In the genomic region with DNA sequence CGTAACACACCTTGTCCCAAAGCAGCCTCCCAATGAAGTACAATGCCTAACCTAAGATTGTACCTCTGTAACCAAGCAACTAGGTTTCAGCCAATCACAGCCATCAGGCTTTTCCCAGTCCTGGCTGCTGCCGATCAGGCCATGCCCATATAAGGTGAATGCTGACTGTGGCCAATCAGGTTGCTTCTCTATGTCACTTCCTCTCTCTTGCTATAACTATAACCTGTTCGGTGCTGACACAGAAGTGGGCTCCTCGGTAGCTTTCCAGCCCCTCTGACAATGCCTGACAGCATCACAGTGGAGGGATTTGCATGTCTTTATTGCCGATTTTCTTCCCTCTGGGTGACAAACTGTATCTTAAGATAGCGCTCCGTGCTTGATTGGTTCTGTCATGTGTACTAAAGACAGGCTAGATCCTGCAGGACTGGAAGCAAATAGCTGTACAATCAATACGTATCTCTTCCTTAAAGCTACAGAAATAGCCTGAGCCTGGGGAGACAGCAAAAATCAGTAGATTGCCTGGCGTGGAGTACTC, we compare ENCODE assay signal across 8 mouse cellular contexts.
DNase-seq lines count a peak whose midpoint lies in the region; ATAC-seq lines count a peak whose summit lies in the region.

No protein-coding gene starts in this region.

- WGBS in hindbrain, embryonic 14.5 days, result 38% methylated on average over 9 of the region's 9 CpGs
- WGBS in midbrain, embryonic 13.5 days, result 27% methylated on average over 9 of the region's 9 CpGs

- peaks cover 12% of the 10 kb centered on the region for H3K4me1 ChIP-seq in hindbrain, embryonic 14.5 days (replicated peaks; ENCODE audit: control insufficient read depth, insufficient read depth, low read length)
- H3K4me1 ChIP-seq in midbrain, embryonic 13.5 days (replicated peaks), result peaks cover 19% of the 10 kb centered on the region

- H3K27ac ChIP-seq in hindbrain, embryonic 14.5 days, result peak overlapping the region; percentile 99
- peak overlapping the region; percentile 95 for H3K27ac ChIP-seq in midbrain, embryonic 13.5 days

- H3K9ac ChIP-seq in hindbrain, embryonic 14.5 days, result peak overlapping the region; percentile 67
- H3K9ac ChIP-seq in midbrain, embryonic 13.5 days (replicated peaks), result peak overlapping the region; percentile 47; the same call in 1 of the 2 replicates

- peak; percentile 99 for ATAC-seq in hindbrain, embryonic 14.5 days (ENCODE audit: low FRiP score)
- ATAC-seq in midbrain, embryonic 13.5 days, result peak; percentile 99

- no peaks in the 10 kb centered on the region for H3K36me3 ChIP-seq in hindbrain, embryonic 14.5 days (replicated peaks; ENCODE audit: control insufficient read depth, insufficient read depth)
- no peaks in the 10 kb centered on the region for H3K36me3 ChIP-seq in midbrain, embryonic 13.5 days

- DNase-seq in 416B (ENCODE audit: low read depth), result peak; percentile 3
- peak; percentile 71 to 79 for DNase-seq in cerebellum, adult 18-20 months
- peak; percentile 90 to 91 for DNase-seq in frontal cortex, adult 2 months (ENCODE audit: extremely low spot score in 1 of 2, low spot score in 1 of 2)
- DNase-seq in hindbrain, embryonic 14.5 days (ENCODE audit: low spot score), result peak; percentile 81
- peak; percentile 76 to 78 for DNase-seq in layer of hippocampus, postnatal 36 days
- peak; percentile 39 for DNase-seq in urinary bladder, adult 2 months (ENCODE audit: low spot score)
- DNase-seq in T-cell, adult 2 months (ENCODE audit: low spot score), result no peak

- no peaks in the 10 kb centered on the region for H3K9me3 ChIP-seq in hindbrain, embryonic 14.5 days (ENCODE audit: control insufficient read depth, low read length)
- no peaks in the 10 kb centered on the region for H3K9me3 ChIP-seq in midbrain, embryonic 13.5 days

- no peaks in the 10 kb centered on the region for H3K27me3 ChIP-seq in hindbrain, embryonic 14.5 days (ENCODE audit: control insufficient read depth, insufficient read depth, low read length)
- no peaks in the 10 kb centered on the region for H3K27me3 ChIP-seq in midbrain, embryonic 13.5 days

- H3K4me3 ChIP-seq in hindbrain, embryonic 14.5 days (replicated peaks; ENCODE audit: low read length), result peak overlapping the region; percentile 34
- peak overlapping the region; percentile 39 for H3K4me3 ChIP-seq in midbrain, embryonic 13.5 days (replicated peaks)

- peak overlapping the region; percentile 57 for H3K4me2 ChIP-seq in hindbrain, embryonic 14.5 days (replicated peaks)
- peak overlapping the region; percentile 53 for H3K4me2 ChIP-seq in midbrain, embryonic 13.5 days (replicated peaks)
